Mouse (Mus musculus) adrenal gland, adult 18-20 months (tissue): ENCODE results near the gene Rxfp3. TPM values are rescaled to one million over a fixed set of nuclear protein-coding genes. Genes with fewer than 3 reads are reported as not detected.
"Not testable (repeated sequence)": the region's sequence is repeated elsewhere in the genome, so short reads cannot be mapped to it uniquely, and the experiment has no call there.

Experiments used
- DNase-seq, 2 experiments: peaks; one replicate each; pipeline ENCODE4 v3.0.0; 2021 to 2022; ENCODE audit warnings: low spot score in 2 of 2
- total RNA-seq, 2 experiments: library from RNA; stranded (reverse); gene quantifications; 1 replicate in 1 of 2; 2 replicates in 1 of 2; pipeline ENCODE4 v1.2.3; 2021

The Rxfp3 gene
- total RNA-seq, 2 experiments from 2014 or later = not detected

- DNase-seq = peak in 1 of 2 experiments; percentile 3
Measured at GRCm38 (mm10) chr15:11036535-11037375, 1.0 kb downstream of the Rxfp3 start.

- no peak for DNase-seq
Measured at GRCm38 (mm10) chr15:11035947-11036474, 1.8 kb downstream of the Rxfp3 start.

- DNase-seq = no peak
Measured at GRCm38 (mm10) chr15:11030188-11030587, 7.6 kb downstream of the Rxfp3 start.

- no peak for DNase-seq
Measured at GRCm38 (mm10) chr15:11026801-11027561, 10.8 kb downstream of the Rxfp3 start.

- no peak for DNase-seq
Measured at GRCm38 (mm10) chr15:11014931-11015330, 22.9 kb downstream of the Rxfp3 start.

GRCm38 (mm10) chr15:11010976-11011548, 26.7 kb downstream of the Rxfp3 start:
- no peak for DNase-seq

GRCm38 (mm10) chr15:11008756-11009155, 29.0 kb downstream of the Rxfp3 start:
- DNase-seq = no peak

- DNase-seq = no peak
Measured at GRCm38 (mm10) chr15:11004646-11005045, 33.1 kb downstream of the Rxfp3 start.

GRCm38 (mm10) chr15:11003791-11004190, 34.0 kb downstream of the Rxfp3 start:
- DNase-seq = no peak

- no peak for DNase-seq
Measured at GRCm38 (mm10) chr15:11000421-11000820, 37.4 kb downstream of the Rxfp3 start, which contains the start of gene Slc45a2. Gene Slc45a2 (plus strand): TSS chr15:11000721.

GRCm38 (mm10) chr15:10999832-11000231, 38.0 kb downstream of the Rxfp3 start:
- DNase-seq = no peak

- no peak for DNase-seq
Measured at GRCm38 (mm10) chr15:10991566-10991965, 46.2 kb downstream of the Rxfp3 start.

- no peak for DNase-seq
Measured at GRCm38 (mm10) chr15:10990411-10990810, 47.4 kb downstream of the Rxfp3 start.

- not testable (repeated sequence) for DNase-seq
Measured at GRCm38 (mm10) chr15:10986477-10986876, 51.3 kb downstream of the Rxfp3 start.

GRCm38 (mm10) chr15:10985756-10986155, 52.0 kb downstream of the Rxfp3 start:
- no peak for DNase-seq

Other genes with a start within 250 kb of the Rxfp3 start
- under 1 TPM; 0.38 to 0.86 TPM for gene C1qtnf3, start 85.7 kb downstream of the Rxfp3 start, total RNA-seq
- gene Amacr, start 56.2 kb downstream of the Rxfp3 start, total RNA-seq = 10 to 100 TPM; 17.0 to 21.6 TPM
- gene Slc45a2, start 37.3 kb downstream of the Rxfp3 start, total RNA-seq = not detected
- 1 to 10 TPM; 2.3 to 3.4 TPM for gene Adamts12, start 26.8 kb upstream of the Rxfp3 start, total RNA-seq